In genomic region chr3:95650276-95651032, GRCm38 (mm10) we compare ENCODE assay signal across 8 mouse cellular contexts. TPM values are rescaled to one million over a fixed set of nuclear protein-coding genes. Genes with fewer than 3 reads are reported as not detected.
DNase-seq lines count a peak whose midpoint lies in the region; ATAC-seq and TF ChIP-seq lines count a peak whose summit lies in the region.

No protein-coding gene starts in this region.

- H3K4me3 ChIP-seq in hindbrain, postnatal 0 days (ENCODE audit: low read length): no peak overlapping the region
- no peak overlapping the region for H3K4me3 ChIP-seq in hindbrain, embryonic 11.5 days (ENCODE audit: low read depth, low read length)
- no peak overlapping the region for H3K4me3 ChIP-seq in heart, embryonic 15.5 days
- no peak overlapping the region for H3K4me3 ChIP-seq in lung, embryonic 15.5 days
- no peak overlapping the region for H3K4me3 ChIP-seq in forebrain, embryonic 16.5 days (replicated peaks; ENCODE audit: low read length)
- H3K4me3 ChIP-seq in forebrain, embryonic 13.5 days: no peak overlapping the region

- TF ChIP-seq CTCF in hindbrain, postnatal 0 days (IDR thresholded peaks at IDR 0.05; ENCODE audit: low read depth): no peak
- no peak for TF ChIP-seq CTCF in Patski (IDR thresholded peaks at IDR 0.05)

- CTCF ChIA-PET in Patski (lab: Charles Lee): interaction anchor here (0.8 to 3.3 kb wide), 15 partner anchors 9 to 192 kb away, joined by 3 to 25 read pairs (median 4); no protein-coding TSS in a partner anchor

- no peak for DNase-seq in hindbrain, postnatal 0 days (ENCODE audit: low spot score)
- no peak for DNase-seq in hindbrain, embryonic 11.5 days (ENCODE audit: low spot score)
- no peak for DNase-seq in Patski (ENCODE audit: low read depth, low spot score)
- DNase-seq in frontal cortex, postnatal 25 days (ENCODE audit: low spot score in 2 of 2): no peak

- no peak overlapping the region for H3K4me2 ChIP-seq in hindbrain, postnatal 0 days (ENCODE audit: low read depth, low read length)
- no peak overlapping the region for H3K4me2 ChIP-seq in hindbrain, embryonic 11.5 days (replicated peaks; ENCODE audit: low read depth, low read length)
- H3K4me2 ChIP-seq in heart, embryonic 15.5 days: no peak overlapping the region
- H3K4me2 ChIP-seq in lung, embryonic 15.5 days: no peak overlapping the region
- H3K4me2 ChIP-seq in forebrain, embryonic 16.5 days (ENCODE audit: low read length): no peak overlapping the region
- no peak overlapping the region for H3K4me2 ChIP-seq in forebrain, embryonic 13.5 days

- no peaks in the 10 kb centered on the region for H3K36me3 ChIP-seq in hindbrain, postnatal 0 days (ENCODE audit: insufficient read depth, low read length)
- no peaks in the 10 kb centered on the region for H3K36me3 ChIP-seq in hindbrain, embryonic 11.5 days (ENCODE audit: control insufficient read depth, insufficient read depth, low read length)
- no peaks in the 10 kb centered on the region for H3K36me3 ChIP-seq in heart, embryonic 15.5 days
- H3K36me3 ChIP-seq in lung, embryonic 15.5 days: no peaks in the 10 kb centered on the region
- no peaks in the 10 kb centered on the region for H3K36me3 ChIP-seq in forebrain, embryonic 16.5 days (ENCODE audit: control insufficient read depth, insufficient read depth)
- H3K36me3 ChIP-seq in forebrain, embryonic 13.5 days (ENCODE audit: poor library complexity, severe bottlenecking): no peaks in the 10 kb centered on the region

- no peak for ATAC-seq in hindbrain, postnatal 0 days
- ATAC-seq in hindbrain, embryonic 11.5 days (ENCODE audit: low FRiP score): no peak
- ATAC-seq in Patski: peak; percentile 62
- ATAC-seq in heart, embryonic 15.5 days (replicated peaks; ENCODE audit: insufficient number of reproducible peaks, insufficient read depth, low FRiP score, low read depth): peak; percentile 31
- no peak for ATAC-seq in lung, embryonic 15.5 days (ENCODE audit: borderline replicate concordance, extremely low read depth, low FRiP score, low TSS enrichment)
- no peak for ATAC-seq in forebrain, embryonic 16.5 days
- no peak for ATAC-seq in forebrain, embryonic 13.5 days

- POLR2A ChIA-PET in Patski (lab: Charles Lee): interaction anchor here (0.6 to 2.3 kb wide), 8 partner anchors 10 to 25 kb away, joined by 3 to 17 read pairs (median 6); no protein-coding TSS in a partner anchor

- H3K27me3 ChIP-seq in hindbrain, postnatal 0 days (ENCODE audit: insufficient read depth, low read length): no peaks in the 10 kb centered on the region
- no peaks in the 10 kb centered on the region for H3K27me3 ChIP-seq in hindbrain, embryonic 11.5 days (ENCODE audit: control insufficient read depth, insufficient read depth, low read length)
- no peaks in the 10 kb centered on the region for H3K27me3 ChIP-seq in Patski
- H3K27me3 ChIP-seq in heart, embryonic 15.5 days: no peaks in the 10 kb centered on the region
- no peaks in the 10 kb centered on the region for H3K27me3 ChIP-seq in lung, embryonic 15.5 days
- no peaks in the 10 kb centered on the region for H3K27me3 ChIP-seq in forebrain, embryonic 16.5 days (replicated peaks; ENCODE audit: control insufficient read depth, insufficient read depth, low read length)
- H3K27me3 ChIP-seq in forebrain, embryonic 13.5 days: no peaks in the 10 kb centered on the region

- peak overlapping the region; percentile 26; the same call in 1 of the 2 replicates for H3K27ac ChIP-seq in hindbrain, postnatal 0 days
- no peak overlapping the region for H3K27ac ChIP-seq in hindbrain, embryonic 11.5 days (ENCODE audit: low read depth, low read length)
- H3K27ac ChIP-seq in heart, embryonic 15.5 days: peak overlapping the region; percentile 82
- peak overlapping the region; percentile 64 for H3K27ac ChIP-seq in lung, embryonic 15.5 days
- H3K27ac ChIP-seq in forebrain, embryonic 16.5 days (ENCODE audit: low read length): no peak overlapping the region
- H3K27ac ChIP-seq in forebrain, embryonic 13.5 days: no peak overlapping the region

- WGBS in hindbrain, postnatal 0 days: 75% methylated on average over 6 of the region's 6 CpGs
- WGBS in hindbrain, embryonic 11.5 days: 77% methylated on average over 6 of the region's 6 CpGs
- 49% methylated on average over 6 of the region's 6 CpGs for WGBS in heart, embryonic 15.5 days
- WGBS in lung, embryonic 15.5 days: 48% methylated on average over 6 of the region's 6 CpGs
- 74% methylated on average over 6 of the region's 6 CpGs for WGBS in forebrain, embryonic 16.5 days
- WGBS in forebrain, embryonic 13.5 days: 78% methylated on average over 6 of the region's 6 CpGs

- no peaks in the 10 kb centered on the region for H3K9me3 ChIP-seq in hindbrain, postnatal 0 days (ENCODE audit: low read length)
- H3K9me3 ChIP-seq in hindbrain, embryonic 11.5 days (ENCODE audit: control insufficient read depth, low read length): no peaks in the 10 kb centered on the region
- no peaks in the 10 kb centered on the region for H3K9me3 ChIP-seq in heart, embryonic 15.5 days (replicated peaks)
- no peaks in the 10 kb centered on the region for H3K9me3 ChIP-seq in lung, embryonic 15.5 days
- H3K9me3 ChIP-seq in forebrain, embryonic 16.5 days (ENCODE audit: control insufficient read depth, low read length): no peaks in the 10 kb centered on the region
- H3K9me3 ChIP-seq in forebrain, embryonic 13.5 days (replicated peaks): no peaks in the 10 kb centered on the region

- in situ Hi-C loops in Patski (cut with MboI; ENCODE audit: low pct_unique_long_range_greater_than_20kb): no loop called here

- H3K4me1 ChIP-seq in hindbrain, postnatal 0 days (ENCODE audit: insufficient read depth, low read length): no peaks in the 10 kb centered on the region
- H3K4me1 ChIP-seq in hindbrain, embryonic 11.5 days (replicated peaks; ENCODE audit: control insufficient read depth, insufficient read depth, low read length): no peaks in the 10 kb centered on the region
- peaks cover 33% of the 10 kb centered on the region for H3K4me1 ChIP-seq in heart, embryonic 15.5 days (replicated peaks)
- H3K4me1 ChIP-seq in lung, embryonic 15.5 days: peaks cover 33% of the 10 kb centered on the region
- no peaks in the 10 kb centered on the region for H3K4me1 ChIP-seq in forebrain, embryonic 16.5 days (replicated peaks; ENCODE audit: control insufficient read depth, insufficient read depth, low read length)
- no peaks in the 10 kb centered on the region for H3K4me1 ChIP-seq in forebrain, embryonic 13.5 days

- no peak overlapping the region for H3K9ac ChIP-seq in hindbrain, postnatal 0 days (replicated peaks; ENCODE audit: low read length)
- H3K9ac ChIP-seq in hindbrain, embryonic 11.5 days (ENCODE audit: low read depth, low read length): no peak overlapping the region
- no peak overlapping the region for H3K9ac ChIP-seq in heart, embryonic 15.5 days
- no peak overlapping the region for H3K9ac ChIP-seq in lung, embryonic 15.5 days
- no peak overlapping the region for H3K9ac ChIP-seq in forebrain, embryonic 16.5 days (replicated peaks; ENCODE audit: low read depth, low read length)
- no peak overlapping the region for H3K9ac ChIP-seq in forebrain, embryonic 13.5 days

RNA-seq across cellular contexts. Expression of gene Mcl1, which starts 8.1 kb away (rescaled TPM):
- total RNA-seq in hindbrain, postnatal 0 days (2014; rRNA removed): 110 and 126 TPM in 2 replicates
- 38.8 and 41.5 TPM in 2 replicates for polyA plus RNA-seq in hindbrain, postnatal 0 days (2015; fragmentation: Nextera tagmentation; extraction: Ambion mirVana)
- polyA plus RNA-seq in hindbrain, embryonic 11.5 days (2014; fragmentation: Nextera tagmentation; extraction: Ambion mirVana): 76.1 and 87.4 TPM in 2 replicates
- 169 TPM for polyA plus RNA-seq in Patski (2021)
- polyA plus RNA-seq in heart, embryonic 15.5 days (2015; fragmentation: Nextera tagmentation; extraction: Ambion mirVana): 38.4 and 45.4 TPM in 2 replicates
- polyA plus RNA-seq in lung, embryonic 15.5 days (2015; fragmentation: Nextera tagmentation; extraction: Ambion mirVana): 64.5 and 65.2 TPM in 2 replicates
- polyA plus RNA-seq in forebrain, embryonic 16.5 days (2015; fragmentation: Nextera tagmentation; extraction: Ambion mirVana): 43.4 and 48.3 TPM in 2 replicates
- 40.3 and 44.0 TPM in 2 replicates for polyA plus RNA-seq in forebrain, embryonic 13.5 days (2015; fragmentation: Nextera tagmentation; extraction: Ambion mirVana)

RNA-seq across cellular contexts. Expression of gene Ensa, which starts 25.7 kb away (rescaled TPM):
- total RNA-seq in hindbrain, postnatal 0 days (2014; rRNA removed): 84.3 and 93.8 TPM in 2 replicates
- 136 and 139 TPM in 2 replicates for polyA plus RNA-seq in hindbrain, postnatal 0 days (2015; fragmentation: Nextera tagmentation; extraction: Ambion mirVana)
- polyA plus RNA-seq in hindbrain, embryonic 11.5 days (2014; fragmentation: Nextera tagmentation; extraction: Ambion mirVana): 83.4 and 87.4 TPM in 2 replicates
- 142 TPM for polyA plus RNA-seq in Patski (2021)
- polyA plus RNA-seq in heart, embryonic 15.5 days (2015; fragmentation: Nextera tagmentation; extraction: Ambion mirVana): 45.8 and 53.7 TPM in 2 replicates
- 65.3 and 69.2 TPM in 2 replicates for polyA plus RNA-seq in lung, embryonic 15.5 days (2015; fragmentation: Nextera tagmentation; extraction: Ambion mirVana)
- polyA plus RNA-seq in forebrain, embryonic 16.5 days (2015; fragmentation: Nextera tagmentation; extraction: Ambion mirVana): 113 and 124 TPM in 2 replicates
- 98.1 and 108 TPM in 2 replicates for polyA plus RNA-seq in forebrain, embryonic 13.5 days (2015; fragmentation: Nextera tagmentation; extraction: Ambion mirVana)

RNA-seq across cellular contexts. Expression of gene Adamtsl4, which starts 37.3 kb away (rescaled TPM):
- 1.0 and 1.6 TPM in 2 replicates for total RNA-seq in hindbrain, postnatal 0 days (2014; rRNA removed)
- 1.4 and 2.1 TPM in 2 replicates for polyA plus RNA-seq in hindbrain, postnatal 0 days (2015; fragmentation: Nextera tagmentation; extraction: Ambion mirVana)
- 0.14 and 0.80 TPM in 2 replicates for polyA plus RNA-seq in hindbrain, embryonic 11.5 days (2014; fragmentation: Nextera tagmentation; extraction: Ambion mirVana)
- 39.5 TPM for polyA plus RNA-seq in Patski (2021)
- 6.9 and 10.6 TPM in 2 replicates for polyA plus RNA-seq in heart, embryonic 15.5 days (2015; fragmentation: Nextera tagmentation; extraction: Ambion mirVana)
- 3.1 and 5.7 TPM in 2 replicates for polyA plus RNA-seq in lung, embryonic 15.5 days (2015; fragmentation: Nextera tagmentation; extraction: Ambion mirVana)
- polyA plus RNA-seq in forebrain, embryonic 16.5 days (2015; fragmentation: Nextera tagmentation; extraction: Ambion mirVana): 0.48 and 1.2 TPM in 2 replicates
- 0.53 and 0.80 TPM in 2 replicates for polyA plus RNA-seq in forebrain, embryonic 13.5 days (2015; fragmentation: Nextera tagmentation; extraction: Ambion mirVana)

Comparison
In these comparisons a context has a peak if more than half of its experiments do, and no peak if none do; other contexts are left out.
1. H3K27ac ChIP-seq: peak in hindbrain, postnatal 0 days (single experiment), heart, embryonic 15.5 days (single experiment) and lung, embryonic 15.5 days (single experiment); none in hindbrain, embryonic 11.5 days (single experiment), forebrain, embryonic 16.5 days (single experiment) and forebrain, embryonic 13.5 days (single experiment).
2. ATAC-seq: peak in Patski (single experiment) and heart, embryonic 15.5 days (single experiment); none in hindbrain, postnatal 0 days (single experiment), hindbrain, embryonic 11.5 days (single experiment), lung, embryonic 15.5 days (single experiment), forebrain, embryonic 16.5 days (single experiment) and forebrain, embryonic 13.5 days (single experiment).